Mouse (Mus musculus) lung, embryonic 14.5 days (tissue): ENCODE results near the gene Sema7a. TPM values are rescaled to one million over a fixed set of nuclear protein-coding genes. Genes with fewer than 3 reads are reported as not detected.

Source experiments
- ATAC-seq: fragments of 200-750 bp; cut with Nextera tagmentation; 2 replicates; pipeline ENCODE4 v1.8.0; 2017; ENCODE audit warnings: mild to moderate bottlenecking, moderate TSS enrichment, moderate library complexity; ENCODE audit not compliant: insufficient read depth
- DNase-seq: peaks from one replicate; pipeline ENCODE4 v3.0.0-alpha.2; 2015
- H3K27ac ChIP-seq: fragments of 300-500 bp; sonication (generic); 2 replicates; pipeline ENCODE4 v1.5.1; 2014; ENCODE audit warnings: low read depth, mild to moderate bottlenecking, moderate library complexity
- H3K27me3 ChIP-seq: fragments of 300-500 bp; sonication (generic); 2 replicates; pipeline ENCODE4 v1.6.1; 2014; ENCODE audit warnings: low read length, control low read depth; ENCODE audit not compliant: insufficient read depth
- H3K36me3 ChIP-seq: fragments of 300-500 bp; sonication (generic); 2 replicates; pipeline ENCODE4 v1.6.1; 2014; ENCODE audit warnings: control low read depth; ENCODE audit not compliant: insufficient read depth
- H3K4me1 ChIP-seq: fragments of 300-500 bp; sonication (generic); 2 replicates; pipeline ENCODE4 v1.6.1; 2014; ENCODE audit warnings: antibody characterized with exemption, control low read depth; ENCODE audit not compliant: insufficient read depth
- H3K4me2 ChIP-seq: fragments of 300-500 bp; sonication (generic); 2 replicates; pipeline ENCODE4 v1.6.1; 2014; ENCODE audit warnings: mild to moderate bottlenecking
- H3K4me3 ChIP-seq: fragments of 300-500 bp; sonication (generic); 2 replicates; pipeline ENCODE4 v1.5.1; 2014; ENCODE audit warnings: low read depth, low read length
- H3K9ac ChIP-seq: fragments of 300-500 bp; sonication (generic); 2 replicates; pipeline ENCODE4 v1.6.1; 2014
- H3K9me3 ChIP-seq: fragments of 300-500 bp; sonication (generic); 2 replicates; pipeline ENCODE4 v1.6.1; 2016; ENCODE audit warnings: low read depth, low read length, control low read depth
- CTCF ChIP-seq: IDR thresholded peaks from 2 replicates; pipeline ENCODE4 v1.5.1; 2016; ENCODE audit warnings: antibody characterized with exemption, low read depth
- WGBS: fragments of 180-500 bp; shearing (Covaris S2); extraction: QIAGEN DNeasy Blood & Tissue Kit; methylation state at CpG from one replicate; pipeline ENCODE4 v1.1.7; 2014; 5-methylcytosine and 5-hydroxymethylcytosine counted together
- polyA plus RNA-seq: library from polyadenylated mRNA; unstranded; fragments of >200 nt; fragmentation: Nextera tagmentation; extraction: Ambion mirVana; gene quantifications from 2 replicates; pipeline ENCODE4 v1.2.1, GENCODE M21; 2014

Sema7a gene
- polyA plus RNA-seq, 1 experiment from 2014 or later, result 1.0 TPM

DNA sequence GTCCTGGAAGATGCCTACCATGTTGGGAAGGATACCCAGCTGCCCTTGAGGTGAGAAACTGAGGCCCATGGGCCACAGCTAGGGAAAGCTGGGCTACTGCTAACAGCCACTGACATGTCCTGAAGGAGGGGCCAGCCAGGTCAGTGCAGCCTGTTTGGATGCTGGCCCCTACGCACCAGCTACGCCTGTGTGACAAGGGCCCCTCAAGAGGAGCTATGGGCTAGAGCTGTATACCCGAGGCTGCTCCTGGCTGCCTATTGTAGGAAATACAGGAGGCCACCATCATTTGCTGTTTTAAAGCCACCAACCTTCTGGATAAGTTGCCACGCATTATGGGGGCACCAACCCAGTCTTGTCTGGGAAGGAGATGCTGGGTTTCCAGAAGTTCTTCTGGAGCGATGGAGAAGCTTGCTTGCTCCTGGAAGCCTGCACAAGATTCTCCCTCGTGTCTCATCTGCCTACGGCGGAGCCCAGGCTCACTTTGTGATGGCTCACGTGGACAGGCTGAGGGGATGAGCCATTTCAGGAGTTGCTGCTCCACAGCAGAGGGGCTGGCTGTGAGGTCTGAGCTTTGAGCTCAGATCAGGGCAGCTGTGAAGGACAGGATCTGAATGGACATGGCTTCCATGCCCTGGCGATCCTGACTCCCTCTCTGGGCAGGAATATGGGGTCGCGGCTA lies 68.6 kb downstream of the Sema7a start:
- peak; percentile 49; the same call in 1 of the 2 replicates for ATAC-seq
- Histone ChIP-seq H3K4me2 (no peak overlapping the region; the same call in 1 of the 2 replicates), H3K9ac (no peak overlapping the region), H3K27me3 (no peaks in the 10 kb centered on the region), H3K4me1 (no peaks in the 10 kb centered on the region), H3K27ac (no peak overlapping the region), H3K4me3 (no peak overlapping the region), H3K9me3 (no peaks in the 10 kb centered on the region), H3K36me3 (no peaks in the 10 kb centered on the region)
- no peak for DNase-seq
- WGBS, result 63% methylated on average over 12 of the region's 12 CpGs
- no peak for TF ChIP-seq CTCF

DNA sequence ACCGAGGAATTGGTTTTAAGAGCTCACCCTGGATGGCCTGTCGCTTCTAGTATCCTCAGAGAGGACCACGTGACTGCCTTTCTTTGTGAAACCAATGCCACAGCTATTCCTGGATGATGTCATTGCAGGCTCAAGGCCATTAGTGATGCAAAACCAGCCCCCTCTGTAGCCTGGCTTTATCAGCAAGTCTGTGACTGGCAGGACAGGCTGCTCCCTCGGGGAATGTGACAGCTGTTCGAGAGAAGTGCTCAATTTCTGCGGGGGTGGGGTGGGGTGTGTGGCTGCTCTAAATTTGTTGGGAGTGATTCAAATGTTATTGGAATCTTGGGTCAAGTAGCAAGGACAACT lies 69.1 kb downstream of the Sema7a start:
- H3K36me3 ChIP-seq, result no peaks in the 10 kb centered on the region
- ATAC-seq (peak; percentile 68; the same call in 1 of the 2 replicates), DNase-seq (peak; percentile 64)
- H3K4me1 ChIP-seq, result no peaks in the 10 kb centered on the region
- H3K27ac ChIP-seq, result no peak overlapping the region
- 7% methylated on average over 6 of the region's 6 CpGs for WGBS
- no peak overlapping the region for H3K4me3 ChIP-seq
- H3K27me3 ChIP-seq, result no peaks in the 10 kb centered on the region
- no peak overlapping the region for H3K9ac ChIP-seq
- H3K9me3 ChIP-seq, result no peaks in the 10 kb centered on the region
- TF ChIP-seq CTCF, result no peak
- peak overlapping the region; percentile 13; the same call in 1 of the 2 replicates for H3K4me2 ChIP-seq

DNA sequence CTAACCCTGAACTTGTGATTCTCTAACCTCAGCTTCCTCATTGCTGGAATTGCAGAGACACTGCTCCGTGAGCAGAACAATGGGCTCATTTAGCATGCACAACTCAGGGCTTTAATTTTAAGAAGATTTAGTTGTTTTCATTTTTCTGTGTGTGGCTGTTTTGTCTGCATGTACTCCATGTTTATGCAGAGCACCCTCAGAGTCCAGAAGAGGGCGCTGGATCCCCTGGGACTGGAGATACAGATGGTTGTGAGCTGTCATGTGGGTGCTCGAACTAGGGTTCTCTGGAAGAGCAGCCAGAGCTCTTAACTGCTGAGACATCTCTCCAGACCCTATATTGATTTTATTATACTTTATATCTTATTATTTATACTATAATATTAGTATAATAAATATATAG lies 69.7 kb downstream of the Sema7a start:
- no peak for DNase-seq
- H3K4me2 ChIP-seq, result no peak overlapping the region
- H3K27me3 ChIP-seq, result no peaks in the 10 kb centered on the region
- no peak overlapping the region for H3K27ac ChIP-seq
- H3K4me3 ChIP-seq, result no peak overlapping the region
- no peak for TF ChIP-seq CTCF
- ATAC-seq, result no peak
- H3K4me1 ChIP-seq, result no peaks in the 10 kb centered on the region
- no peaks in the 10 kb centered on the region for H3K9me3 ChIP-seq
- 59% methylated on average over 3 of the region's 3 CpGs for WGBS
- H3K9ac ChIP-seq, result no peak overlapping the region
- H3K36me3 ChIP-seq, result no peaks in the 10 kb centered on the region

DNA sequence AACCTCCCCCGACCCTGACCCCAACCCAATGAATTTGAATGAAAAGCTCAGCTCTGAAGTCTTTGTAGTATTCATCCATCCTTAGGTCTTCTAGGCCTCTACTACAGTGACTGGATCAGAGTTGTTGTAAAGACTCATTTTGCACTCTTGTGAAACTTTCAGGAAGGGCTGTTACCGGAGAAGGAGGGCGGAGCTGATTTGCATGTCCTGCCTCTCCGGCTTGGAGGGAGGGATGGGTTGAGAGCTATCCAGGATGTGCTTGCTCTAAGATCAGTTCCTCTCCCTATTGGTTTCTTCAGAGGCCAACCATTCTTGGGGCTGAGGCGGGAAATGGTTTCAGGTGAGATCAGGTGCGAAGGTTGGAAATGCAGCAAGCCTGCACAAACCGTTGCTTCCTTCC lies 71.1 kb downstream of the Sema7a start:
- ATAC-seq (peak; percentile 52; the same call in 1 of the 2 replicates), DNase-seq (peak; percentile 72)
- Histone ChIP-seq H3K4me1 (no peaks in the 10 kb centered on the region; the same call in 1 of the 2 replicates), H3K27ac (no peak overlapping the region), H3K9me3 (no peaks in the 10 kb centered on the region), H3K9ac (no peak overlapping the region), H3K27me3 (no peaks in the 10 kb centered on the region), H3K4me2 (no peak overlapping the region), H3K4me3 (no peak overlapping the region), H3K36me3 (no peaks in the 10 kb centered on the region)
- TF ChIP-seq CTCF, result no peak
- 25% methylated on average over 7 of the region's 7 CpGs for WGBS

DNA sequence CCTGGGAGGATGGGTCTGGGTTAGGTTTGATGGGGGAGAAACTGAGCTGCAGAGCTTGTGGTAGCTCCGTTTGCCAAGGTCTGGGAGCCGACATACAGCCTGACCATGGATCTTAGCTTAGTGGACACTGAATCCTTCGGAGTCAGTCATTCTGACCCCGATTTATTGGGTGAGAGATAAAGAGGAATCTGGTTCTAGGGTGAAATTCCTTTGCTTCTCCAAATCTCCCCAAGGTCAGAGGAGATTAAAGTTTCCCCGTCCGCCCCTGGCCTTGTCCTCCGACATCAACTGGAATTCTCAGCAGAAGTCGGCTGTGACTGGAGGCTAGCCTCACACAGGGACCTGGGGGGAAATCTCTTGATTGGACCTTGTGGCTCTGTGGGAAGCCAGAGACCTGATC lies 71.6 kb downstream of the Sema7a start:
- TF ChIP-seq CTCF, result no peak
- Histone ChIP-seq H3K4me3 (no peak overlapping the region), H3K27me3 (no peaks in the 10 kb centered on the region), H3K36me3 (no peaks in the 10 kb centered on the region), H3K9ac (no peak overlapping the region), H3K4me1 (no peaks in the 10 kb centered on the region; the same call in 1 of the 2 replicates), H3K4me2 (no peak overlapping the region), H3K27ac (no peak overlapping the region), H3K9me3 (no peaks in the 10 kb centered on the region)
- DNase-seq (no peak), ATAC-seq (no peak; the same call in 1 of the 2 replicates)
- 55% methylated on average over 8 of the region's 8 CpGs for WGBS

Other genes with a start within 250 kb of the Sema7a start
- gene Edc3, start 231.6 kb upstream of the Sema7a start, polyA plus RNA-seq, result 24.0 and 24.9 TPM in 2 replicates
- 58.1 and 72.7 TPM in 2 replicates for gene Clk3, start 174.3 kb upstream of the Sema7a start, polyA plus RNA-seq
- gene Arid3b, start 103.3 kb upstream of the Sema7a start, polyA plus RNA-seq, result 4.7 and 4.9 TPM in 2 replicates
- gene Ubl7, start 29.1 kb upstream of the Sema7a start, polyA plus RNA-seq, result 101 and 107 TPM in 2 replicates
- 0.13 and 0.69 TPM in 2 replicates for gene Cyp11a1, start 66.3 kb downstream of the Sema7a start, polyA plus RNA-seq
- gene Stra6, start 123.7 kb downstream of the Sema7a start, polyA plus RNA-seq, result 3.4 and 4.0 TPM in 2 replicates
- not detected in 2 replicates for gene Ccdc33, start 178.7 kb downstream of the Sema7a start, polyA plus RNA-seq